ENCODE assay signal across 8 mouse cellular contexts in genomic region chr2:72516720-72517089, GRCm38 (mm10). TPM values are rescaled to one million over a fixed set of nuclear protein-coding genes. Genes with fewer than 3 reads are reported as not detected.
A peak's percentile ranks its signal among the peaks of the same experiment; 100 is the strongest.
DNase-seq lines count a peak whose midpoint lies in the region; ATAC-seq and TF ChIP-seq lines count a peak whose summit lies in the region.

No protein-coding gene starts in this region.

- H3K27ac ChIP-seq in kidney, embryonic 16.5 days (ENCODE audit: low read length): no peak overlapping the region
- H3K27ac ChIP-seq in embryonic facial prominence, embryonic 15.5 days (replicated peaks): no peak overlapping the region
- H3K27ac ChIP-seq in hindbrain, embryonic 13.5 days: no peak overlapping the region

- no peak overlapping the region for H3K9ac ChIP-seq in kidney, embryonic 16.5 days (replicated peaks; ENCODE audit: low read length)
- H3K9ac ChIP-seq in embryonic facial prominence, embryonic 15.5 days: no peak overlapping the region
- no peak overlapping the region for H3K9ac ChIP-seq in hindbrain, embryonic 13.5 days

- no peaks in the 10 kb centered on the region for H3K79me2 ChIP-seq in myocyte (ENCODE audit: control insufficient read depth, insufficient read depth)

- H3K9me3 ChIP-seq in kidney, embryonic 16.5 days (ENCODE audit: low read length): no peaks in the 10 kb centered on the region
- no peaks in the 10 kb centered on the region for H3K9me3 ChIP-seq in embryonic facial prominence, embryonic 15.5 days (replicated peaks)
- no peaks in the 10 kb centered on the region for H3K9me3 ChIP-seq in hindbrain, embryonic 13.5 days

- TF ChIP-seq POLR2A in myocyte (IDR thresholded peaks at IDR 0.05; ENCODE audit: insufficient read length, low read depth): no peak

- H3K4me3 ChIP-seq in kidney, embryonic 16.5 days (ENCODE audit: low read length): no peak overlapping the region
- peak overlapping the region; percentile 7; the same call in 1 of the 2 replicates for H3K4me3 ChIP-seq in embryonic facial prominence, embryonic 15.5 days (replicated peaks)
- no peak overlapping the region for H3K4me3 ChIP-seq in hindbrain, embryonic 13.5 days
- H3K4me3 ChIP-seq in myocyte: no peak overlapping the region

- intact Hi-C loops in left cerebral cortex, postnatal 25 days (cut with DNase I): loop anchor here (2.0 to 5.0 kb wide), 3 partner anchors 106 to 762 kb away; no protein-coding TSS in a partner anchor

- ATAC-seq in kidney, embryonic 16.5 days (ENCODE audit: low FRiP score, low TSS enrichment): no peak
- ATAC-seq in embryonic facial prominence, embryonic 15.5 days (ENCODE audit: insufficient number of reproducible peaks, low FRiP score, low TSS enrichment, low read depth): no peak
- ATAC-seq in hindbrain, embryonic 13.5 days (ENCODE audit: low FRiP score): no peak

- 31% methylated on average over 8 of the region's 8 CpGs for WGBS in kidney, embryonic 16.5 days
- 29% methylated on average over 8 of the region's 8 CpGs for WGBS in embryonic facial prominence, embryonic 15.5 days
- WGBS in hindbrain, embryonic 13.5 days: 32% methylated on average over 8 of the region's 8 CpGs

- no peak overlapping the region for H3ac ChIP-seq in myocyte (ENCODE audit: control insufficient read depth, insufficient read length)

- no peaks in the 10 kb centered on the region for H3K36me3 ChIP-seq in kidney, embryonic 16.5 days (ENCODE audit: insufficient read depth, low read length)
- no peaks in the 10 kb centered on the region for H3K36me3 ChIP-seq in embryonic facial prominence, embryonic 15.5 days
- H3K36me3 ChIP-seq in hindbrain, embryonic 13.5 days: no peaks in the 10 kb centered on the region
- H3K36me3 ChIP-seq in myocyte (ENCODE audit: control insufficient read depth, insufficient read depth): no peaks in the 10 kb centered on the region

- peak overlapping the region; percentile 11; the same call in 1 of the 2 replicates for H3K4me2 ChIP-seq in kidney, embryonic 16.5 days (replicated peaks; ENCODE audit: low read depth, low read length)
- H3K4me2 ChIP-seq in embryonic facial prominence, embryonic 15.5 days (replicated peaks): peak overlapping the region; percentile 37
- H3K4me2 ChIP-seq in hindbrain, embryonic 13.5 days: peak overlapping the region; percentile 37; the same call in 1 of the 2 replicates
- peak overlapping the region; percentile 10 for H3K4me2 ChIP-seq in myocyte (ENCODE audit: low read depth)

- peaks cover 12% of the 10 kb centered on the region for H3K27me3 ChIP-seq in kidney, embryonic 16.5 days (ENCODE audit: insufficient read depth, low read length)
- H3K27me3 ChIP-seq in embryonic facial prominence, embryonic 15.5 days: peaks cover 21% of the 10 kb centered on the region
- H3K27me3 ChIP-seq in hindbrain, embryonic 13.5 days: peaks cover 55% of the 10 kb centered on the region
- H3K27me3 ChIP-seq in myocyte (ENCODE audit: control insufficient read depth, insufficient read depth, insufficient read length): peaks cover 30% of the 10 kb centered on the region

- no peak for DNase-seq in kidney, postnatal 25 days
- DNase-seq in left cerebral cortex, postnatal 25 days (ENCODE audit: low spot score in 2 of 2): no peak
- no peak for DNase-seq in lung, postnatal 14 days
- DNase-seq in embryo, embryonic 10 days (ENCODE audit: low spot score): no peak

- H3K4me1 ChIP-seq in kidney, embryonic 16.5 days (ENCODE audit: insufficient read depth, low read length): peaks cover 8% of the 10 kb centered on the region
- H3K4me1 ChIP-seq in embryonic facial prominence, embryonic 15.5 days: peaks cover 9% of the 10 kb centered on the region; the same call in 1 of the 2 replicates
- H3K4me1 ChIP-seq in hindbrain, embryonic 13.5 days (replicated peaks): peaks cover 12% of the 10 kb centered on the region

TF ChIP-seq in myocyte, 11 proteins besides CTCF, POLR2A, EP300 and RAD21:
- no peak for TF ChIP-seq SRF (IDR thresholded peaks at IDR 0.05; ENCODE audit: control insufficient read depth, insufficient read length, low read depth)
- no peak for TF ChIP-seq MAX (IDR thresholded peaks at IDR 0.05; ENCODE audit: low read depth)
- TF ChIP-seq CEBPB (IDR thresholded peaks at IDR 0.05; ENCODE audit: insufficient read depth, poor library complexity, severe bottlenecking): no peak
- TF ChIP-seq TCF3 (IDR thresholded peaks at IDR 0.05; ENCODE audit: insufficient read length, low read depth): no peak
- TF ChIP-seq TCF12 (IDR thresholded peaks at IDR 0.05; ENCODE audit: insufficient read depth, poor library complexity, severe bottlenecking): no peak
TF ChIP-seq in myocyte: peak in this region for 0.

RNA-seq across cellular contexts. Expression of gene Cdca7, which starts 40.7 kb away (rescaled TPM):
- 159 and 165 TPM in 2 replicates for polyA plus RNA-seq in kidney, embryonic 16.5 days (2015; fragmentation: Nextera tagmentation; extraction: Ambion mirVana)
- 102 and 103 TPM in 2 replicates for polyA plus RNA-seq in embryonic facial prominence, embryonic 15.5 days (2015; fragmentation: Nextera tagmentation; extraction: Ambion mirVana)
- 29.3 and 30.2 TPM in 2 replicates for polyA plus RNA-seq in hindbrain, embryonic 13.5 days (2015; fragmentation: Nextera tagmentation; extraction: Ambion mirVana)
- 5.1 TPM for polyA plus RNA-seq in myocyte (2012; fragmentation: generic; extraction: Trizol)
- total RNA-seq in left cerebral cortex, postnatal 25 days (2021): 1 to 10 TPM; 3.4 to 5.0 TPM
